Mouse (Mus musculus) mouse embryonic stem cell (cell line): ENCODE data around the gene Padi6.

Source experiments
- in situ Hi-C, 2 experiments: fragments of 300-500 bp; cut with MboI; formaldehyde crosslinking; loops; 1 replicate in 1 of 2; 3 replicates in 1 of 2; pipeline ENCODE4 v1.14.3; 2019 to 2020; ENCODE audit warnings: low sequenced_read_pairs in 2 of 2, low pct_unique_long_range_greater_than_20kb in 1 of 2, mixed read lengths in 1 of 2; ENCODE audit not compliant: unreplicated experiment in 1 of 2

The Padi6 gene

GRCm38 (mm10) chr4:140765936-140766335 lies 23.5 kb upstream of the Padi6 start:
- in situ Hi-C loops = no loop called here

GRCm38 (mm10) chr4:140763158-140763557 lies 20.7 kb upstream of the Padi6 start:
- in situ Hi-C loops = no loop called here

GRCm38 (mm10) chr4:140761601-140762000 lies 19.2 kb upstream of the Padi6 start:
- in situ Hi-C loops = no loop called here

GRCm38 (mm10) chr4:140755811-140756210 lies 13.4 kb upstream of the Padi6 start:
- in situ Hi-C loops = no loop called here

GRCm38 (mm10) chr4:140753366-140753765 lies 10.9 kb upstream of the Padi6 start:
- in situ Hi-C loops = no loop called here

GRCm38 (mm10) chr4:140750328-140750727 lies 7.9 kb upstream of the Padi6 start:
- in situ Hi-C loops = no loop called here

- in situ Hi-C loops = loop anchor here in 1 of 2 experiments (10.0 kb wide), 1 partner anchor 153 kb away; no protein-coding TSS in a partner anchor
Measured at GRCm38 (mm10) chr4:140747978-140748377, 5.5 kb upstream of the Padi6 start.

- in situ Hi-C loops = loop anchor here in 1 of 2 experiments (10.0 kb wide), 1 partner anchor 150 kb away; no protein-coding TSS in a partner anchor
Measured at GRCm38 (mm10) chr4:140744654-140745053, 2.2 kb upstream of the Padi6 start.

- in situ Hi-C loops = loop anchor here in 1 of 2 experiments (10.0 kb wide), 1 partner anchor 148 kb away; no protein-coding TSS in a partner anchor
Measured at GRCm38 (mm10) chr4:140743086-140743485, 643 bp upstream of the Padi6 start.

GRCm38 (mm10) chr4:140741401-140741800 lies 1.0 kb downstream of the Padi6 start:
- in situ Hi-C loops = loop anchor here in 1 of 2 experiments (10.0 kb wide), 1 partner anchor 147 kb away; no protein-coding TSS in a partner anchor

- in situ Hi-C loops = loop anchor here in 1 of 2 experiments (10.0 kb wide), 1 partner anchor 146 kb away; no protein-coding TSS in a partner anchor
Measured at GRCm38 (mm10) chr4:140740655-140741054, 1.8 kb downstream of the Padi6 start.

- in situ Hi-C loops = no loop called here
Measured at GRCm38 (mm10) chr4:140732871-140733270, 9.6 kb downstream of the Padi6 start.

GRCm38 (mm10) chr4:140731654-140732053 lies 10.8 kb downstream of the Padi6 start:
- in situ Hi-C loops = no loop called here

GRCm38 (mm10) chr4:140726907-140727306 lies 15.5 kb downstream of the Padi6 start:
- in situ Hi-C loops = no loop called here

- in situ Hi-C loops = no loop called here
Measured at GRCm38 (mm10) chr4:140724739-140725138, 17.7 kb downstream of the Padi6 start.

GRCm38 (mm10) chr4:140723801-140724200 lies 18.6 kb downstream of the Padi6 start:
- in situ Hi-C loops = no loop called here

GRCm38 (mm10) chr4:140723192-140723591 lies 19.3 kb downstream of the Padi6 start:
- in situ Hi-C loops = no loop called here

GRCm38 (mm10) chr4:140722710-140723109 lies 19.7 kb downstream of the Padi6 start:
- in situ Hi-C loops = no loop called here

- in situ Hi-C loops = no loop called here
Measured at GRCm38 (mm10) chr4:140721968-140722490, 20.4 kb downstream of the Padi6 start.

- in situ Hi-C loops = no loop called here
Measured at GRCm38 (mm10) chr4:140720091-140720490, 22.4 kb downstream of the Padi6 start.
